Mouse (Mus musculus) lung, adult 2 months (tissue): ENCODE results near the gene Acacb.

Source experiments
- CTCF ChIP-seq: fragments of 200-500 bp; IDR thresholded peaks from 2 replicates; pipeline ENCODE4 v1.5.1; 2011; ENCODE audit warnings: mild to moderate bottlenecking, low read length, control low read depth; ENCODE audit not compliant: insufficient read depth
- POLR2A ChIP-seq: fragments of 200-500 bp; IDR thresholded peaks from 2 replicates; pipeline ENCODE4 v1.6.1; 2011; ENCODE audit warnings: low read depth, mild to moderate bottlenecking, control low read depth, low read length, borderline replicate concordance; ENCODE audit errors: extremely low read depth

- no peak for TF ChIP-seq CTCF
- TF ChIP-seq POLR2A: no peak
Observed at GRCm38 (mm10) chr5:114275339-114275738, 129.0 kb downstream of the Acacb start.
